Mouse (Mus musculus): ENCODE results near the gene Astl. TPM values are rescaled to one million over a fixed set of nuclear protein-coding genes. Genes with fewer than 3 reads are reported as not detected.

Gene Astl
- total RNA-seq, 2 experiments from 2014 or later, result not detected

DNA sequence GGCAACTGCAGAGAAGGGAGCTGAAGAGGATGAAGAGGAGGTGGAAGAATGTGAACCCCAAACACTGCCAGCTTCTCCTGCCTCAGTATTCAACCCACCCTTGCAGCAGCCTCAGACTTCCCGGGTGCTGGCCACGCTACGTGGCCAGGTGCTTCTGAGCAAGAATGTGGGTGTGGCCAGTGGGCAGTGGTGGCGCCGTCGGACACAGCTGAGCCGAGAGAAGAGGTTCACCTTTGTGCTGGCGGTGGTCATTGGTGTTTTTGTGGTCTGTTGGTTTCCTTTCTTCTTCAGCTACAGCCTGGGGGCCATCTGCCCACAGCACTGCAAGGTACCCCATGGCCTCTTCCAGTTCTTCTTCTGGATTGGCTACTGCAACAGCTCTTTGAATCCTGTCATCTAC is 26.0 kb downstream of the Astl start:
- DNase-seq (ENCODE audit: low spot score in 2 of 2), result no peak

DNA sequence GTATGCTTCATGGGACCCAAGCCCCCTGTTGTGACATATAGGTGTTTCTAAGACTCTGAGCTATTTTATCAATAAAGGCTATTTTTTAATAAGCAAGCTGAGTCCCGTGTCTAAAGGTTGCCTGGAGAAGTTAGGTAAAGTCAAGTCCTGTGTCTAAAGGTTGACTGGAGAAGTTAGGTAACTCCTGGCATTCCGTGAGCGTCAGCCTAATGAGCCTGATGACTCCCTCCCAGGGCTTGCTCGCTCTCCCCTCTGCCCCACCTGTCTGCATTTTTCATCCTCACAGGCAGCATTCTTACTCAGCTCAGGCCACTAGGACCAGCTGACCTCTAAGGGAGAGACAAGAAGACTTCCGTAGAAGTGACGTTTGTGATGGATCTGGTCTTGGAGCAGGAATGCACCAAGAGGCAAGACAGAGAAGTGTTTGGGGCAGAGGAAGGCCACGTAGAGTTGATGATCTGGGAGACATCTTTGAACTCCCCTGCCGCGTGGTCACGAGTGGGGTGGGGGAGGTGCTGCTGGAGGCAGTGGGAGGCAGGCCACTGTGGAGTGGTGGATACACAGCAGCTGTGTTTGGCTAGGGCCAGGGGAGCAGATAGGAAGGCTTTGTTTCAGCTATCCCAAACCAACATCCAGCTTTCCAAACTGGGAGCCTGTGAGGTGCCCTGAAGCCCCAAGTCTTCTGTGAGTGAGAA is 28.8 kb downstream of the Astl start:
- DNase-seq (ENCODE audit: low spot score in 2 of 2), result no peak

DNA sequence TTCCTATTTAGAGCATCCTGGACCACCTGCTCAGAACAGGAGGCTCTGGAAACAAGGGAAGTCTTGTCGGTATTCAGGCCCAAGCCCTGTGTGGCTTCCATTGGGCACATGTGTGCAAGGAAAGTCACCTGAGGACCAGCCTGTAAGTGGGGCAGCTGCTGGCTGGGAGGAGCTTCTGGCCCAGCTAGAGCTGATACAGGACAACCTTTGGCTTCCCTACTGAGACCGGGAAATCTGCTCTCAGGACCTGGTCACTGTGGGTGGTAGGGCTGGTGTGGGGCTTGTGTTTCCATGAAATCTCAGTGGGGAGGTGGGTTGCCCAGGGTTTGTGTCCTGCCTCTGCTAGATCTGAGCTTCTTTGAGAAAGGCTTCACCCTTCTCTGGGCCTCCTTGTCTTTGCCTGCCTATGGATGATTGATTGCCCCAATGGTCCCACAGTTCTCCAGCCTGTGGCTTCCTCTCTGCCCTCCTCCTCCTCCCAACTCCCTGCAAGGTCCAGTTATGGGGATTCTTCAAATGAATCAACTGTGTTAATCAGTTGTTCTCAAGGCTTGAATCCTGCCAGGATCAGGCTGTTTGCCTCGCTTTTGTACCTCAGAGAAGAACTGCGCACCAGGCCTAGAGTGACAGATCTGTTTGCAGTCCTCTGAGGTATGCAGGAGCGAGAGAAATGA is 31.4 kb downstream of the Astl start:
- DNase-seq (ENCODE audit: low spot score in 2 of 2), result no peak

DNA sequence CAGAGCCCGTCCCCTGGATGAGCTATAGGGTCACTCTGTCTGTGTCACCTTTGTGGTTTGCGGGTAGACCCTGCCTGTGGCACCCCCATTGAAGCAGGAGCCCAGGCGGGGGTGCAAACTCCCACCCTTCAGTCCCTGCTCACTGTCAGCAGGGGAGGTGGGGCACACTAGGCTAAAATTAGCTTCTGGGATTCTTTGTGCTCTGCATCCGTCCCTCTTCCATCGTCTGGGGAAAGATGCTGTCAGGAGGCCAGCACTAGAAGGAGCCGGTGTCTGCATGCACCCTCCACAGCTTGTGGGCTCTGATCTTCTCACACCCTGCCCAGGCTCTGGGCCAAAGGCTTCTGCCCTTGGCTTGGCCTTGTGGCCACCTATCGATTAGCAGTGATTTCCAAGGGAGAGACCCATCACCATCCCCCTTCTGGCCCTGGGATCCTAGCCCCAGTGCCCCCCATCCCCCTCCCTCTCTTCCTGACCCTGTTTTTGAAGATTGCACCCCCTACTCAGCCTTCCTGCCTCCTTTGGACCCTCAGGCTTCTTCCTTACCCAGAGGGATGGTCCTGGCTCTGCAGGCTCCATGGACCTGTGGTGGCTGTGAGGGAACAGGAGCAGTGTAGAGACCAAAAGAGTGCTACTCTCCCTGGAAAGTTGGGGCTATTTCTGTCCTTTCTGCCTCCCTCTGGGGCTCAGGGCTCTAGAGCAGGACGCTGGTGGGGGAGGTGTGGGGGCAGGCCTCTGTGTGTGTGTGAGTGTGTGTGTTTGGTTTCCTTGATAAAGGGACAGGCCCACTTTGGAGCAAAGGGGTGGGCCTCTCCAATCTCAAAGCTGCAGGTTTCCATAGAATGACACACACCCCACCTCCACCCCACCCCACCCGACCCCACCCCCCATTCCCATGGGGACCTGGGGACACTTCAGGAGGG is 32.4 kb downstream of the Astl start:
- DNase-seq (ENCODE audit: low spot score in 2 of 2), result no peak

DNA sequence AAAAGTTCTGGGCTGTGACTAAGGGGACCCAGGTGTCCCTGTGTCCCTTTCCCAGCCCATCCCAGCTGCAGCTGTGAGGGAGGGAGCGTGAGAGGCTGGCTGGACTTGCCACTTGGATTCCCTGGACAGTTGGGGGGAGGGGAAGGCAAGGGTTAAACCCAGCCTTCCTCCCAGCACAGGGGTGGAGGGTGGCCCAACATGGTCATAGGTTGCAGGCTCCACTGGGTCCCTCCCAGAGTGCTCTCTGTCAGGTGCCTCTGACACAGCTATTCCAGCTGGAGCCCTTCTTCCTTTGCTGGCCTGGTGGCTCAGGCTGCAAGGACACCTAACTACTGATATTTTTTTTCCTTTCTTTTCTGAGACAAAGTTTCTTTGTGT is 33.0 kb downstream of the Astl start:
- no peak for DNase-seq (ENCODE audit: low spot score in 2 of 2)

DNA sequence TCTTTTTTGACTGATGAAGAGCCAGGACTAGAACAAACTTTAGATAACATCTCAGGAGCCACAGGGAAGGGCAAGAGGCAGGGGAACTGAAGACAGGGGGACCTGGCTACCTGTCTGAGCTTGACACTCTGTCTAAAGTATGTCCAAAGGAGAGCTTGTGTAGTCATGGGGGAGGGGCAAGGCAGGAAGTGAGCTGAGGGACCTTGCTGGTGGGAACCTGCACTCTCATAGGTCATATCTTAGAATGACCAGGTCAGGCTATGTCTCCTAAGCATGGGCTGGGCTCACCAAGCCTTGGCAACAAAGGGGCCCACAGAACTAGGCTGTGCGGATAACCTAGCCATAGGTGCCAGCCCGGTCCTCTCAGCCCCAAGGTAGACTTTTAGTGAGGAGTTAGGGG is 33.6 kb downstream of the Astl start:
- no peak for DNase-seq (ENCODE audit: low spot score in 2 of 2)

DNA sequence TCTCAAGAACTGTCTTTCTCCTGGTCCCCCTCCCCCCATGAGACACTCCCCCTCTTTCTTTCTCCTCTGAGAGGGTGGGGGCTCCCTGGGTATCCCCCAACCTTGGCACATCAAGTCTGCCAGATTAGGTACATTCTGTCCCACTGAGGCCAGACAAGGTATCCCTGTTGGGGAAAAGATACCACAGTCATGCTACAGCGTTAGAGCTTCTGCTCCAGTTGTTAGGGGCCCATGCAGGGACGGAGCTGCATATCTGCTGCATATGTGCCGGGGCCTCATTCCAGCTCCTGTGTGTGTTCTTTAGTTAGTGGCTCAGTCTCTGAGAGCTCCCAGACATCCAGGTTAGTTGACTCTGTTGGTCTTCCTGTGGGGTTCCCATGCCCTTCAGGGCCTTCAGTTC is 35.7 kb downstream of the Astl start:
- no peak for DNase-seq (ENCODE audit: low spot score in 2 of 2)

DNA sequence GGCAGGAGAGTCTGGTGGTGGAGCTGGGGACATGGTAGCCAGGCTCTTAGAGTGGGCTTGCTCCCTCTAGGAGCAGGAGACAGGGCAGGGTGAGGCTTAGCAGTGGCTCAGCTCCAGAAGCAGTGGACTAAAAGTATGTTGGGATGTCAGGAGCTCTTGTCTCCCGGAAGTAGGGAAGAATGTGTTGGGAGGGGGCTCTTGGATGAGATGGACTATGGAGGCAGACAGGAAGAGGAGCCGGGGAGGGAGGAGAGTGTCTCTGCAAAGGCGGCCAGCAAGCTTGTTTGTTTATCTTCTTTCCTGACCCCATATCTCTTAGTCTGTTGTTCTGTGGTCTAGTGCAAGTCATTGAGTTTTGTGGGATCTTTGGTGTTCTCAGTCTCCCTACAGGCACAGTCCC is 36.6 kb downstream of the Astl start:
- DNase-seq (ENCODE audit: low spot score in 2 of 2), result no peak

DNA sequence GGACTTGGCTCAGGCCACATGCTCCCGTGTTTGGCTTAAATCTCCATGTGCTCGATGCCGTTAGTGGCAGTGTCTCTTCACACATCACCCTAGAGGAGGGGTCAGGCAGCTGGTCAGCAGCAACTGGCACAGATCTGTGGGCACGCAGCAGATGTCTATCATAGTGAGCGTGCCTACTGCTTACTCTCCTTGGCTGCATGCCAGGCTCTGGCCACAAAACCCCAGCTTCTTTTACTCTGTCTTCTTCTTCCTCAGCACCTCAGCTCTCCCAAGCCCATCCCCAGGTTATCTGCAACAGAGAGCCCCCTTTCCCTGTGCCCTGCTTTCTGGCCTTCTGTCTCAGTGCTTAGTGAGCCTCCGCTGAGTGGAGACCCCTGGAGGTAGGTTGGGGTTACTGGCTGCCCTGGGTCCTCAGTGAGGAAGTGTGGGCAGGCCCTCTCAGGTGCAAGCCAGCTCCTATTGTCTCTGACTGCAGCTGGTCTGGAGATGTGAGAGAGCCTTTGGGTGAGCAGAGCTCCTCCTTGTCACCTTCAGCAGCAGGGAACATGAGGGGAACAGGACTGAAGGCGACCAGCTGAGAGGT is 37.4 kb downstream of the Astl start:
- DNase-seq (ENCODE audit: low spot score in 2 of 2), result no peak

DNA sequence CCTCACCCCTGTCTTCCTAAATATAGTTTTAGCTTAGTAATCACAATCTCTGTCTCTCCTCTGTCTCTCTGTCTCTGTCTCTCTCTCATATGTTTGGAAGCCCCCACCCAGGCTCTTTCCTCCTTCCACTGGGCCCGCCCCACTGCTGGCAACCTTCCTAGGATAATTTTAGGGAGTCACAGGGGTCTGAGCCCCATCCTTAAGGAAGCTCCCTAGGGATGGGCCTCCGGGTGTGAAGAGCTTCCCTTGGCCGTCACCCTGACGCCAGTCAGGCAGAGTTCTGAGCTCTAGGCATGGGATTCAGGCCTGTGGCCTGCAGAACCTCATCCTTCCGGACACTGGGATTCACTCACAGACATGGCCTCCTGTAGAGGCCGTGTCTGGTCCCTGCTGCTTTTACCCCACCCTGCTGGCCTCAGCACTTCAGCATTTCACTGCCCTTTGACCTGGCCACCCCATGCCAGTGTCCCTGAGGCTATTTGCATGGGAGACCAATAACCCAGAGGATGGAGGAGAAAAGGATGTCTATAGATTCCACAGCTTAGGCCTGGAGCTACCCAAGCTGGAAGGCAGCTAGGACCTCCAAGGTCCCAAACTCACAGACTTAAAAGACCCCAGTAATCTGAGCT is 38.1 kb downstream of the Astl start:
- no peak for DNase-seq (ENCODE audit: low spot score in 2 of 2)

DNA sequence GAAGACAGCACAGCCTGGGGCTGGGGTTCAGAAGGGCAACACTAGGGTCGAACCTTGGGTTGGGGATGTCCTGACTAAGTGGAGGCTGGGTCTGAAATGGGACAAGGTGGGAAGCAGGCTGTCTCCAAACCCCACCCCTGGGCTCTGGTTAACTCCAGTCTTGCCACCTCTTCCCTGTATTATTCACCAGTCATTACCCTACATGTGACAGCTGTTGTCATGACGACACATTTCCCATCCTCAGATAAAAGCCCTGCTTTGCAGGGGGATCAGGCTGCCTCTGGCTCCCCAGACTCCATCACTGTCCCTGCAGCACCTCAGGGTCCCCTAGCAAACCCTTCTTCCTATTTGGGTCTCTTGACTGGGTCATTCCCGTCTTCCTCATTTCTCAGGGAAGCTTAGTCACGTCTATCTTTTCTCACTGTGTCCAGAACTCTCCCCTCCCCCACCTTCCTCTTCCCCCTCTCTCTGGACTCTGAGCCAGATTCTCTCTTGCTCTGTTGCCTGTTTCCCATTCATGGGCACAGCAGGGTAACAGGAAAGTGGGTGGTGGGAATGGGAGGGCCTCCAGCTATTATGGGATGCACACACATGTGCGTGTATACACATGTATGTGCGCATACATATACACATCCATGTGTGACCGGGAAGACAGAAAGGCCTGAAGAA is 39.6 kb downstream of the Astl start:
- DNase-seq (ENCODE audit: low spot score in 2 of 2), result no peak

DNA sequence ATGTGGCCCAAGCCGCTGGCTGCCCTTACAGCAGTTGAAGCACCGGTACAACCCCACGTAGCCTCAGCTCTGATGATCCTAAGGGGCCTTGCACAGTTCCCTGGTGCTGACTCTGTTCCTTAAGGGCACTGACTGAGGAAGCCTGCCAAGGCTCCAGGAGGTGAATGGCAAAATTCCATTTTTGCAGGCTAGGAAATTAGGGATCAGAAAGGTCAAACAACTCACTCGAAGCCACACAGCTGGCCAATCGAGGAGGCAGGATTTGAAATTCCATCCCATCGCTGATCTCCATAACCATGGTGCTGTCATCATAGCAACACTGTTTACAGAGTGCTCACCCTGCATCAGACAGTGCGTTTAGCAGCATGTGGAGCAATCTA is 40.2 kb downstream of the Astl start:
- no peak for DNase-seq (ENCODE audit: low spot score in 2 of 2)

DNA sequence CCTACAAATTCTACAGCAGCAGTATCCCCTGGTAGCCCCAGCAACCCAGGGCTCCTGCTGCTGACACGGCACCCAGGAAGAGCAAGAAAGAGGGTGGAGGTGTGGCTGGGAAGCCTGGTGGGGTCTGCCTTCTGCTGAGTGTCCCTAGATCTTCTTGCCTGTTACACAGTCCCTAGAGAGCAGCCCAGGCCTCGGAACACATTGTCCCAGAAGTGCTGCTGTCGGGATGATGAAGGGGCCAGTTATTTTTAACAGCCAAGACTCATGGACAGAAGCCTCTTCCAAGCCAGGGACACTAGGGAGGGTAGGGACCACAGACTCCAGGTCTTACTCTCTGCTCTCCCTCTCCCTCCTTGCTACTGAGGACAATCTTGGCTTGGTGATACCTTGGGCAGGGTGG is 40.8 kb downstream of the Astl start:
- no peak for DNase-seq (ENCODE audit: low spot score in 2 of 2)

DNA sequence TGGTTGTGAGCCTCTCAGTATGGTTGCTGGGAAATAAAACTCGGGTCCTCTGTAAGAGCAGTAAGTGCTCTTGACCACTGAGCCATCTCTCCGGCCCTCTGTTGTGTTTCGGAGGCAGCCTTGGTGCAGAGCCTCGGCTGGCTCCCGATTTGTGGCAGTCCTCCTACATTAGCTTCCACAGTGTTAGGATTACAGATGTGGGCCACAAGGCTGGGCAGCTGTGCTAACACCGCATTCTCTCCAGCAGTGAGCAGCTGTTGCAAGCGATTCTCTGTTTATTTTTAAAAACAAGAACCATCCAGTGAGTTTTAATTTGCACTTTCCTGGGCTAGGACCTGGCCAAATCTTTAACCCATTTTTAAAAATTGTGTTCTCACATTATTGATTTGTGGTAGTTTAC is 45.4 kb downstream of the Astl start:
- DNase-seq (ENCODE audit: low spot score in 2 of 2), result no peak

DNA sequence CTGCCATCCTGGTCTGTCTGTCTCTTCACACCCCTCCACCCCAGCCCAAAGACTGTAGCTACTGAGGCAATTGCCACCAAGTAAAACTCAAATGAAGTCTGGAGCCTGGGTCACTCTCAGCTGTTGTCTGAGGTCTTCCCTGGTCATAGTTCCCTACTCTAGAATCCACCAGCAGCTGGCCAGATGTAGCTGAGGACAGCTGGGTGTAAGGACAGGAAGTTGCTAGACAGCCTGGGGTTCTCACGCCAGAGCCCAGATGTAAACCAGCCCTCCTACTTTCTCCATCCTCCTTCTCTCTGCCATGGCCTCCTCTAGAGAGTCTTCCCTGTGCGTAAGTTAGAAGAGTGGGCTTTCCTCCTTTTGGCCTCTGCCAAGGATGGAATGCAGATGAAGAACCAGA is 49.1 kb downstream of the Astl start:
- no peak for DNase-seq (ENCODE audit: low spot score in 2 of 2)

DNA sequence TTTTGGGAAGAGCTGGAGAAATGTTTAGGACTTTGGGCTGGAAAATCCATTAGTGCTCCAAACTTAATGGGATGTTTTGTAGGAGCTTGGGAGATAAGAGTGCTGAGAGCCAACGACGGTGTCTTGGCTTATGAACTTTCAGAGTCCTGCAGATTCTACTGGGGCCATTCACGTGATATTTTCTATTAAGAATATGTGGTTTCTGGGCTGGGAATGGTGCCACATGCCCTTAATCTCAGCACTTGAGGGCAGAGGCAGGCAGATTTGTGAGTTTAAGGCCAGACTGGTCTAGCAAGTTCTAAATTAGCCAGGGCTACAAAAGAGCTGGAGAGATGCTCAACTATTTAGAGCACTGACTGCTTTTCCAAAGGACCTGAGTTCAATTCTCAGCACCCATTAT is 51.9 kb downstream of the Astl start:
- no peak for DNase-seq (ENCODE audit: low spot score in 2 of 2)

DNA sequence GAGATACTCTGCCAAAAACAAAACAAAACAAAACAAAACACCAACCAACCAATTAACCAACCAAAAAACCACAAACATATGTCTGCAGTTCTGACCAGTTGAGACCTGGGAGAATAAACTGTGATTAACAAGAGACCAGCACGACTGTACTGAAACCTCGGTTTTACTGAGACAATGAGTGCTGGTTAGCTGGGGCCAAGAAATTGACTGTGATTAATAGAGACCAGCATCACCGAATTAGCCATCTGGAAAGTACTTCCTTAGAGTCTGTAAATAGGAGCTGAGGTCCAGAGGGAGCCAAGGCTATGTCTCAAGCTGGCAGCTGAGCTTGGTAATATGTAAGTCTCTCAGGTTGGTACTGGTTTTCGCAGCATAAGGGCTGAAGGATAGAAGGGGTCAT is 52.4 kb downstream of the Astl start:
- no peak for DNase-seq (ENCODE audit: low spot score in 2 of 2)

DNA sequence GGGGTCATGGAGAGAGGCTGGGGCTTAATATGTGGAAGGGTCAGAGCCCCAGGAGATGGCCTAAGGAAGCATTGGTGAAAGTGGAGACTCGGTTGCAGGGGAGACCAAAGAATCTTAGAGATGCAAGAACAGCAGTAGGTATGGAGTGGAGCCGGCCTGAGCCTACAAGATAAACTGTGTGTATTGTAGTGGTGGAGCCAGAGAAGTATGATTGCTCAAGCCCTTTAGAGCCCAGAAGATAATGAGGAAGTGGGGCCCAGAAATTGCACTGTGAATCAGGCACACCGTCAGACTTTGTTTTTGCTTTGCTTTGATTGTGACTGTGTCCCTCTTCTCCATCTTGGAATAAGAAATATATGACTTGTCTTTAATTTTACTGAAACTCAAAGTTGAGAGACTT is 52.9 kb downstream of the Astl start:
- no peak for DNase-seq (ENCODE audit: low spot score in 2 of 2)

DNA sequence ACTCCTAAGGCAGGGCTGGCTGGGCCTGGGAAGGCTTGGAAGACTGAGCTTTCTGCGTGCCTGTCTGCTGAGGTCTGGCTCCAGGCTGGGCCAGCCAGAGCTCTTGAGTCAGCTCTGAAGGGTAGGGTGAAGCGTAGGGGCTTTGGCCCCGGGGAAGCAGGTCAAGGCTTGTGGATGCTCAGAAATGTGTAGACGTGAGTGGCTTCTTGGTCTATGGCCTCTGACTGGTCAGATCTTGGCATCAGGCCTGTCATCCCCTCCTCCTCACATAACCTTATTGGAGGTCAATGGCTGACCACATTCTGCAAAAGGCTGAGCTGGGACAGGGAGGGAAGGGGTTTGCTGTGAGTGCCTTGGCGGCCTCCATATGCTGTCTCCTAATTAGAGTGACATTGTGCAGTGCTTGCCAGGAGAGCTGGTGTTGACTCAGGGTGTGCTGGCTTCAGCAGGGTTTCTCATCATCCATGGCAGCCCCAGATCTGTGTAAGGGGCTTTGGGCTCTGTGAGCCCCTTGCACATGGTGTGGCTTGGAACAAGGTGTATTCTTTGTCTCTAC is 56.2 kb downstream of the Astl start:
- no peak for DNase-seq (ENCODE audit: low spot score in 2 of 2)

DNA sequence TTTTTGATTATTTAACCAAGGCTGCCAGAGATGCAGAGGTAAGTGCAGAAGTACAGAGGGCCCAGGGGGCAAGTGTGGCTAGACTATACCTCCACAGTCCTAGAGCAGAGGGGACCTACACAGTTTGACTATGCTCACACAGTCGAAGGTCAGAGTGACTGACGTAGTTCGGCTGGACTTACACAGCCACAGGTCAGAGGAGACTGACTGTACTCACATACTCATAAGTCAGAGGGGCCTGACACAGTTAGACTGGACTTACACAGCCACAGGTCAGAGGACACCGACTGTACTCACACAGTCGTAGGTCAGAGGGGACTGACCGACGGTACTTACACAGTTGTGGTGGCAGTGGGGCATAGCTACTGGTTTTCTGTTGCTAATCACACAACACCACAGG is 60.3 kb downstream of the Astl start:
- no peak for DNase-seq (ENCODE audit: low spot score in 2 of 2)

Data from layer of hippocampus, adult 18-20 months (tissue).